Mouse (Mus musculus): ENCODE results near the gene Xlr3c. TPM values are rescaled to one million over a fixed set of nuclear protein-coding genes. Genes with fewer than 3 reads are reported as not detected.

Gene Xlr3c
- total RNA-seq (2023), result not detected

DNA sequence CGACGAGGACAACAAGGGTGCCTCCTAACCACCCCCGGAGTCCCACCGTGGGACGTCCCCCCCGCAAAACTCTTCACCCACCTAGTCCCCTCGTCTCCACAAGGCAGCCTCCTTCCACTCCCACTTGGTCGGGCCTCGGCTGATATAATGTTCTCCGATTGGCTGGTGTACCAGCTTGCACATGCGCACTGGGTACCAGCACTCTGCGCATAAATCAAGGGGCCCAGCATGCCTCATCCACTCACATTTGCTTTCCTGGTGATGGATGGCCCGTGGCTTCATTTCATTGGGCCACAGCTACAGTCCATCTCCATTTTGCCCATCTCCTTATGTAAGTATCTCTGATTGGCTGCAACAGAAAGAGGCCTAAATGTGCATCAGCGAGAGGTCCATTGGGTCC, at the start of gene Xlr3c:
Gene Xlr3c, minus strand, starts transcription at position 121 of the 400 bp plus-strand sequence.

DNA sequence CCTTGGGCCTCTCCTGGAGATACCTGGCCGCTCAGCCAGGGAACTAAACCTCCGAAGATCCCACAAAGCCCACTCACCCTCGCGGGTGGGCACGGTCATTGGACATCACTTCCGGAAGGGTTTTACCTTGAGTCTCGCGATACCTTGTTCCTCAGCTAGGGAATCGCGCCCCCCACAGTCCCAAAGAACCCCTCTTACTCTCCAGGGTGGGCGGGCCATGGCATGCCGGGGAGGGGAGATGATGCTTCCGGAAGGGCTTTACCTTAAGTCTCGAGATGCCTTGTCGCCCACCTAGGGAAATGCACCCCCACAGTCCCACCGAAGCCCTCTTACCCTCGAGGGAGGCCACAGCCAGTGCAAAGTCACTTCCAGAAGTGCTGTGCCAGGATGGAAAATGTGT, 27.7 kb upstream of the Xlr3c start, which contains the start of the genes Xlr5a and Xlr5c:
Gene Xlr5a, minus strand, starts transcription at position 101 of the 400 bp plus-strand sequence.
Gene Xlr5c, minus strand, starts transcription at position 101 of the 400 bp plus-strand sequence.

DNA sequence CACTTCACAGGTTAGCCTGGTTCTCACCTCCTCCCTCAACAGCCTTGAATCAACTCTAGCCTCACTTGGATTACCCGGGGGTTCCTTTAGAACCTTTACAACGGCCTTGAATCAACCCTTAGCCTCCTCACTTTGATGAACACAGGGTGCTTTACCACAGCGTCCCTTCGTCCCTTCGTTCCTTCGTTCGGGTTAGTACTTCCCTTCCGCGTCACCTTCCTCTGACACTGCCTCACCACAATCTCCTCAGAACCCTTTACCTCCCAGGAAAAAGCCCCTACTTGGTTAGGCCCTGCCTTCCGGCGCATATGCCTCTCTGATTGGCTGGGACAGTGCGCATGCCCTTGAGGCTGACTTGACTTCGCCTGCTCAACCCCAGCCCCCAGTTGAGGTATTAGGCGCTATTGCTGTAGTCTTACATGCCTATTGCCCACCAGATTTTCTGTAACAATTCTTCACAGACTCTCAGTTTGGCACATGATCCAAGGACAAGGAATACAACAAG, 22.3 kb downstream of the Xlr3c start, which contains the start of gene Xlr4c:
Gene Xlr4c, minus strand, starts transcription at position 310 of the 505 bp plus-strand sequence.

DNA sequence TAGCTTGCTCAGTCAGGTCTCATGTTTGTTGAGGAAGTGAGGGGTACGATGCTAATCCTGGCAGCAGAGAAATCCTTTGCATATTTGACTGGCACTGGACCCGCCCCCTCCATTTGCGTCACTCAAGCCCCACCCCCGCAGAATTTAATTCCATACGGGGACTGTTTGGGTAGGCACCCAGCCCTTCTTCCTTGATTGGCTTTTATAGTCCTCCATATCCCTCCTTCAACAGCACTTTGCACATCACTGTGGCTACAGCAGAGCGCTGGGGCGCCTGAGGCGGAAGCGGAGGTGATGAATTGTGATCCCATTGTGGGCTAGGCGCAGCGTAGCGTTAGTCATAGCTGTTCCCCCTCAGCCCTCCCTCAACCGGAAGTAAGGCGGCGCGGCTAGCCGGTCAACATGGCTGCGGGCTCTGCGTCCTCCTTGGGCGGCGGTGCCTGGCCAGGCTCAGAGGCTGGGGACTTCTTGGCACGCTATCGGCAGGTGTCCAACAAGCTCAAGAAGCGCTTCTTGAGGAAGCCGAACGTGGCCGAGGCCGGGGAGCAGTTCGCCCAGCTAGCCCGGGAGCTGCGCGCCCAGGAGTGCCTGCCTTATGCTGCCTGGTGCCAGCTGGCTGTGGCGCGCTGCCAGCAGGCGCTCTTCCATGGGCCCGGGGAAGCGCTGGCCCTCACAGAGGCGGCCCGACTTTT, 37.1 kb downstream of the Xlr3c start, which contains the start of gene F8a:
Gene F8a, plus strand, starts transcription at position 378 of the 692 bp plus-strand sequence.

DNA sequence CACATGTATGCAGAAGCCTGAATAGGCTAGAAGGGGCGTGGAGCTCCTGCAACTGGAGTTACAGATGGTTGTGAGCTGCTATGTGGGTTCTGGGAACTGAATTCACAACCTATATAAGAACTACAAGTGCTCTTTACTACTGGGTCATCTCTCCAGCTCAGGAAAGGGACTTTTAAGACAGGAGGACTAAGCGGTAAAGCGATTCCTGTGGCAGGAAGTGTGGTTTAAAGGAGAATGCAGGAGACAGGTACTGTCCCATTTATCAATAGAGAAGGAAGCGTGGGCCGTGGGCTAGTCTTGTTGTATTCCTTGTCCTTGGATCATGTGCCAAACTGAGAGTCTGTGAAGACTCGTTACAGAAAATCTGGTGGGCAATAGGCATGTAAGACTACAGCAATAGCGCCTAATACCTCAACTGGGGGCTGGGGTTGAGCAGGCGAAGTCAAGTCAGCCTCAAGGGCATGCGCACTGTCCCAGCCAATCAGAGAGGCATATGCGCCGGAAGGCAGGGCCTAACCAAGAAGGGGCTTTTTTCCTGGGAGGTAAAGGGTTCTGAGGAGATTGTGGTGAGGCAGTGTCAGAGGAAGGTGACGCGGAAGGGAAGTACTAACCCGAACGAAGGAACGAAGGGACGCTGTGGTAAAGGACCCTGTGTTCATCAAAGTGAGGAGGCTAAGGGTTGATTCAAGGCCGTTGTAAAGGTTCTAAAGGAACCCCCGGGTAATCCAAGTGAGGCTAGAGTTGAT, 51.2 kb downstream of the Xlr3c start, which contains the start of gene Xlr4b:
Gene Xlr4b, plus strand, starts transcription at position 515 of the 746 bp plus-strand sequence.

Other genes with a start within 250 kb of the Xlr3c start
- gene Pnma5, start 228.3 kb downstream of the Xlr3c start, total RNA-seq (2023), result 2.3 TPM
- gene Pnma3, start 200.6 kb downstream of the Xlr3c start, total RNA-seq (2023), result not detected
- 62.9 TPM for gene Xlr4a, start 182.9 kb downstream of the Xlr3c start, total RNA-seq (2023)
- 2.2 TPM for gene Xlr3a, start 168.3 kb downstream of the Xlr3c start, total RNA-seq (2023)
- gene Gm14685, start 148.3 kb downstream of the Xlr3c start, total RNA-seq (2023), result 1.3 TPM
- gene Xlr5b, start 116.6 kb downstream of the Xlr3c start, total RNA-seq (2023), result not detected
- gene DXBay18, start 115.9 kb downstream of the Xlr3c start, total RNA-seq (2023), result 2.3 TPM
- gene Spin2d, start 88.4 kb downstream of the Xlr3c start, total RNA-seq (2023), result not detected
- gene Xlr3b, start 73.2 kb downstream of the Xlr3c start, total RNA-seq (2023), result 22.6 TPM
- gene Xlr4b, start 51.1 kb downstream of the Xlr3c start, total RNA-seq (2023), result 89.3 TPM
- gene F8a, start 37.1 kb downstream of the Xlr3c start, total RNA-seq (2023), result 13.8 TPM
- 51.9 TPM for gene Xlr4c, start 22.3 kb downstream of the Xlr3c start, total RNA-seq (2023)
- not detected for gene Xlr5a, start 27.6 kb upstream of the Xlr3c start, total RNA-seq (2023)
- not detected for gene Xlr5c, start 27.6 kb upstream of the Xlr3c start, total RNA-seq (2023)
- gene Gm45015, start 71.5 kb upstream of the Xlr3c start, total RNA-seq (2023), result not detected
- 40.1 TPM for gene Zfp275, start 77.2 kb upstream of the Xlr3c start, total RNA-seq (2023)
- not detected for gene Gm18336, start 133.3 kb upstream of the Xlr3c start, total RNA-seq (2023)
- gene Zfp92, start 145.7 kb upstream of the Xlr3c start, total RNA-seq (2023), result not detected
- not detected for gene Trex2, start 170.0 kb upstream of the Xlr3c start, total RNA-seq (2023)
- 22.9 TPM for gene Haus7, start 193.7 kb upstream of the Xlr3c start, total RNA-seq (2023)
- 0.43 TPM for gene Bgn, start 218.2 kb upstream of the Xlr3c start, total RNA-seq (2023)
- not detected for gene Atp2b3, start 237.7 kb upstream of the Xlr3c start, total RNA-seq (2023)